Mouse (Mus musculus): Measurements from ENCODE around the gene Dock10.

Gene Dock10

DNA sequence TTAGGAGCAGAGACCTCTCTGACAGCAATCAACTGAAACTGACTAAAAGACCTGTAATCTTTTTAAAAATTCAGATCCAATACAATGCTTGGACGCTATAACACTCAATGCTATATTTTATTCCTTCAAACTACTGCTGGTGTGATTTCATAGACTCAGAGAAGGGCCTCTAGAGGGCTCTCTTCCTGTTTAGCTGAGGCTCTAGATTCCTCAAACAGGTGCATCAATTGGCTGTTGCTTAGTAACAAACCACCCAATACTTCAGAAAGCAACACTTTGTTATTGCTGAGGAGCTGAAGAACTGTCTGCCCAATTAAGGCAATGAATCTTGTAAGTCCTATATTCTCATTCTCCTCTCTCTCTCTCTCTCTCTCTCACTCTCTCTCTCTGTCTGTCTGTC is 30.1 kb downstream of the Dock10 start:
- no peak for DNase-seq (ENCODE audit: low spot score in 2 of 2)

DNA sequence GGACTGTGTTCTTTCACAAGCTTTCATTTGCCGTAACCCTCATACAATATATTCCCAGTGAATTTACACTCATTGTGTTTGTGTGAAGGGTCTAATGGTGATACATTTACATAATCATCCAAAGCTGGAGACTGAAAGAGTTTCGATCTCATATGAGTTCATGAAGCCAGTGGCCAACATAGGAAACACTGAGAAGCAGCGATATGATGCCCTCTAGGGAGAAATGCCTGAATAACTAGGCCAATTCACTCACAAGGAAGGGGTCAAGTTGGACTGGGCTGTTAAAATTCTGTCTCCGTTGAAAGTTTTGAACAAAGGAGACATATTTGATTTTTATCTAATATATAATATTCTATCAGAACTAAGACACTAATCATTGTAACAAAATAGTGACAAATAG is 30.9 kb downstream of the Dock10 start:
- no peak for DNase-seq (ENCODE audit: low spot score in 2 of 2)

GRCm38 (mm10) chr1:80722647-80723046 is 35.7 kb downstream of the Dock10 start:
- DNase-seq (ENCODE audit: low spot score in 2 of 2): peak; percentile 47 to 62

DNA sequence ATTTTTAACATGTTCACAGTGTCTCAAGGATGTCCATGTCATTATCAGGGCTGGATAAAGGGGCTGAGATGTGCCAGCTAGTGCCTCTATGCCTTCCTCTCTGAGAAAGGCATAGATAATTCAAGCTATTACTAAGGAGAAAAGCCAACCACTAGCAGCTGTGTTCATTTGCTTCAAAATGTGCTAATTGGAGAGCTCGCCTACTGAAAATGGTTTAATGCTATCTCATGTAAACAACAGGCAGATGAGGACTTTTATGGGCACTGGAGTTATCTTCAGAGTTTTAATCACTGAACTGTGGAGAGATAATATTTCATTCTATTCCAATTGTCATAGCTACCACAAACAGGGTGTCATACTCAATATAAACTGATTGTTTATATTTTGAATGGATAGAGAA is 36.3 kb downstream of the Dock10 start:
- no peak for DNase-seq (ENCODE audit: low spot score in 2 of 2)

- no peak for DNase-seq (ENCODE audit: low spot score in 2 of 2)
Measured at GRCm38 (mm10) chr1:80721181-80721580, 37.1 kb downstream of the Dock10 start.

GRCm38 (mm10) chr1:80720146-80720545 is 38.2 kb downstream of the Dock10 start:
- DNase-seq (ENCODE audit: low spot score in 2 of 2): no peak

GRCm38 (mm10) chr1:80719436-80719835 is 38.9 kb downstream of the Dock10 start:
- no peak for DNase-seq (ENCODE audit: low spot score in 2 of 2)

- no peak for DNase-seq (ENCODE audit: low spot score in 2 of 2)
Measured at GRCm38 (mm10) chr1:80718666-80719065, 39.7 kb downstream of the Dock10 start.

DNA sequence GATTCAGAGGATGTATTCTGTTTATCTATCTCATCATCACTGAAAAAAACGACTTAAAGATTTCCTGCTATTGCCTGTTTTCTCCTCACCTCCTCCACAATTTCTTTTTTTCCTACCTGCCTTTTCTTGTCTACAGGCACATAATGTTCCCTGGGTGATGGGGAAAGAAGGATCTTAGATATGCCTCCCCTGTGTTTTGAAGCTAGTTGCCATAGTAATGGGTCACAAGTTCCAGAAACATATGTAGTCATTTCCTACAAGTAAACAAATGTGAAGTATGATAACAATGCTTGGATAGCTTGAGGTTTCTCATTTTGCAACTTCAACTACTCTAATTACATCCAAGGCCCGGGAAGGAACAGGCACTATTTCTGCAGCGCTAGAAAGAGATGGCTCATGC is 42.4 kb downstream of the Dock10 start:
- DNase-seq (ENCODE audit: low spot score in 2 of 2): no peak

GRCm38 (mm10) chr1:80713920-80714319 is 44.4 kb downstream of the Dock10 start:
- DNase-seq (ENCODE audit: low spot score in 2 of 2): no peak

GRCm38 (mm10) chr1:80710607-80711261 is 47.6 kb downstream of the Dock10 start:
- no peak for DNase-seq (ENCODE audit: low spot score in 2 of 2)

DNA sequence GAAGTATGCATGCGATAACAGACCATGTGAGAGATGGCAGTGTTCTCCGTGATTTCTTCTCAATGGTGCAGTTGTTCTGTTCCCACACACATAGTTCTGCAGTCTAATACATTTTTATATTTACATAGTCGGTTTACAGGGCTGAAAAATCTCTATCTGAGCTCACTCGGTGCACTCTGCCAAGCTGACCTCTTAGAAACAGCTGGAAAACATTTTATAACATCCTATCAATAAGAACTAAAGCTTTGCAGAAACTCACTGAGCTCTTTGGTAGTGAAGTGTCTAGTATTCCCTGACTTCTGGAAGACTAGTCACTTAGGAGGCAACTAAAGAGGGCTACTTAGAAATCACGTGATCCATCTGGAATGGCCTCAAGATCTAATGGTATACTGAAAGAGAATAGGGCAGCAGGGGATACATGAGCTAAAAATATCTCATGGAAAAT is 48.2 kb downstream of the Dock10 start:
- no peak for DNase-seq (ENCODE audit: low spot score in 2 of 2)

- DNase-seq (ENCODE audit: low spot score in 2 of 2): peak; percentile 43 to 62
Measured at GRCm38 (mm10) chr1:80709299-80709698, 49.0 kb downstream of the Dock10 start.

DNA sequence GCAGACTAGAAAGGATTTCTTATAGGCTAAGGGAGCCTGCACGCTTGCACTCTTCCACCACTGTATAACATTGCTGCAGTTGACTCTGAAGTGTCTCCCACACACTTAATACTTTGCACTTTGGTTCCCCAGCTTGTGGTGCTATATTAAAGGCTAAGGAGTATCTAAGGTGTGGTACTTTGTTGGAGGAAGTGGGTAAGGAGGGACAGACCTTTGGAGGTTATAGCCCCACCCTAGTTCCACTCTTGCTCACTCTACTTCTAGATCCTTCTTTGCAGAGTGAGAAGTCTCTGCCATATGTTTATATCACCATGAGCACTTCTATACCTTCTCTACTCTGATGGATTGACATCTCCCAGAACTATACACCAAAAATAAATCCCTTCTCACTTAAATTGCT is 55.0 kb downstream of the Dock10 start:
- no peak for DNase-seq (ENCODE audit: low spot score in 2 of 2)

DNA sequence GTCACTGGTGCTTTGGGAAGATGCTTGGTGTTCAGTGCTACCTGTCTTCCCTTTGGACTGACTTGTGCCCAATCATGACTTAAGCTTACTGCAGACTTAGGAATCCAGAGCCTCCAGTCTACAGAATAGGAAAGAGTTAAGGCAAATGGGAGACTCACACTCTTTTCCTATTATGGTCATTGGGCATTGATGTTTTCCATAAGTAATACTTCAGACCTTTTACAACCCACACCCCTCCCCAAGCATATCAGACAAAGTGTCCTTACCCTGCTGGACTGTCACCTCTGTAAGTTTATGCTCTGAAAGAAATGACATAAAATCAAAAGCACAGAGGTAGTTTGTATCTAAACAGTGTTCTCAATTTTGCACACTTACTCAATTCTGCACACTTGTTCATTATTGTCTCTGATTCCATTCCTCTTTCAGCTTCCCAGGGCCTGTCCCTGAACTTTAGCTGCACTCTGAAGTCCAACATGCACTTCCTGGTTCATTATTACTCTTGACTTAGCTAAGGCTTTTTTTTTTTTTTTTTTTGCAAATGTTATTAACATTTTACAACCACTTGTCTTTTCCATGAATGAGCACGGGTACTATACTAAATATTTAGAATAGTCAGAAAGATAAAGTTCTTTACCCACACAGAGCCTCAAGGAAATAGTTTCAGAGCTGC is 82.2 kb downstream of the Dock10 start:
- no peak for DNase-seq (ENCODE audit: low spot score in 2 of 2)

DNA sequence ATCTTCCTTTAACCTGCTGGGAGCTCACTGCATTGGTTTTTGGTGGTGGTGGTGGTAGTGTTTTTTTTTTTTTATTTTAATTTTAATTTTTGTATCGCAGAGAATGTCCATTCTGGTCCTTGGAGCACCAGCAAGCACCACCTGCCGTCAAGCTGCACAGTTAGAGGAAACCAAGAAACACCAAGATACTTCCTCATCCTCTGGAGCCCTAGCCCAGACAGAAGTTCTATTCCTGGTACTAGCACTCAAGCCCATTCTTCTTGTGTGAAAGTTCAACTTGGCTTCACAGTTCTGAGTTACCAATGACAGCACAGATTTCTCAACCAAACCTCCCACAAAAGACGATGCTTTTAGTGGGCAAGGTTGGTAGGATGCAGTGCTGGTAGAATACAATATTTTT is 86.6 kb downstream of the Dock10 start:
- no peak for DNase-seq (ENCODE audit: low spot score in 2 of 2)

GRCm38 (mm10) chr1:80671056-80671455 is 87.3 kb downstream of the Dock10 start:
- no peak for DNase-seq (ENCODE audit: low spot score in 2 of 2)

GRCm38 (mm10) chr1:80670387-80670786 is 87.9 kb downstream of the Dock10 start:
- DNase-seq (ENCODE audit: low spot score in 2 of 2): no peak

DNA sequence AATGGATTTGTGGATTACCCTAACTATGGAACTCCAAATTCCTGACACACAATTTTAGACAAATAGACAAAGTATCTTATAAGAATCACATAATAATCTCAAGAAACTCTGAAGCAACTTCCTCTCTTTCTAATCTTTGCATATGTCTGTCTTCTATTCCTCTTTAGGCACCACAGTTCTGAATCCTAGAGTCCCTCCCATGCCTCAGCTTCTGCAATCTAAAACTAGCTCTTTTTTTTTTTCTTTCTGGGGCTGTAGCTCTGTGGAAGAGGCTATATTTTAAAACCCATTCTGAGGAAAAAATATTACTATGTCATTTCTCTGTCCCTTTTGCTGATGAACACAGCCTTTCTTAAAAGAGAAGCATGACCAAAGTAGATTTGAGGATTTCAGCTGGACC is 92.6 kb downstream of the Dock10 start:
- DNase-seq (ENCODE audit: low spot score in 2 of 2): no peak

DNA sequence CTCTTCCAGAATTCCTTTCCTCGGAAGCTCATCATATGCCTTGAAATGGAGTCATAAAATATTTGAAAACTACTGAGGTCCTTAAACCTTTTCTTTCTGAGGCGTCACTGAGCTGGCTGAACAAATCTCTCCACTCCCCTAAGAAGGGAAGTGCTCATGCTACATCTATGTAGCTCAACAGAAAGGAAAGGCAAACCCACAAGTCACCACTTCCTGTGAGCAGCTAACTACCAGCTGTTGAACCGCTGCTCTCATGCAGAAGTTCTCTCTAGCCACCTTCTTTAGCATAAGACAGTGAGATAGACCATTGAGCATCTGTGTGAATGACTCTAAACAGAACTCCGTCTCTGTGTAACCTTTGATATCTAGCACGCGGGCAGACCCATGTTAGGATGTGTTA is 93.2 kb downstream of the Dock10 start:
- peak in 1 of 2 experiments; percentile 21 for DNase-seq (ENCODE audit: low spot score in 2 of 2)

- no peak for DNase-seq (ENCODE audit: low spot score in 2 of 2)
Measured at GRCm38 (mm10) chr1:80661506-80662402, 96.6 kb downstream of the Dock10 start.

- DNase-seq (ENCODE audit: low spot score in 2 of 2): no peak
Measured at GRCm38 (mm10) chr1:80659465-80660245, 98.7 kb downstream of the Dock10 start.

Data from right cerebral cortex, postnatal 10 days (tissue).